Mouse (Mus musculus): Measurements from ENCODE around the gene Efna3.
A peak's percentile ranks its signal among the peaks of the same experiment; 100 is the strongest.

Efna3 gene

DNA sequence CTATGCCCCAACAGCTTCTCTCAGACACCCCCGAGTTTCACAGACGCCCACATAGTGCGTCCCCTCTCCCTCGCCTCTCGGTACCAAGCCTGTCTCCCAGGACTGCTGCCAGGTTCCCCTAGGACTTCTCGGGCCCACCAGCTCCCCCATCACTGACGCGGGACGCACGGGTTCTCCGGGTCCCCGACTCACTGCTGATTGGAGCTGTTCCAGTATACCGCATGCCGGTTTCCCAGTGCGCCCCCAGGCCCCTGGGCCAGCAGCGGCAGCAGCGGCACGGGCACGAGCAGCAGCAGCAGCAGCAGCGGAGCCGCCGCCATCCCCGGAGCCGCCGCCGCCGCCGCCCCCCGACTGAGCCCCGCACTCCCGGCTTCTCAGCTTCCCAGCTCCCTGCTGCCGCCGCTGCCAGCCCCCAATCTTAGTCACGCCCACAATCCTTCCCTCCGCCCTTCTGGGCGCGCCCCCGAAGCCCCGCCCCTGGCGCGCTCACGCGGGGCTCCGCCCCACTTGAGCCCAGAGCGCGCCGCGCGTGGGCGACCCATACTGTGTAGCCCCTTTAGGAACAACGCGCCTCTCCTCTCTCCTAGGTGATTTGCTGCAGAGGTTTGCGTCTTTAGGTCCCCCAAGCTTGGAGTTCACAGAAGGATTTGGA lies at the start of gene Efna3:
TSS of gene Efna3 (minus strand) at position 452 of the 652 bp plus-strand sequence.
- DNase-seq (ENCODE audit: low spot score in 2 of 2) = peak; percentile 84 to 88

- no peak for DNase-seq (ENCODE audit: low spot score in 2 of 2)
Measured at GRCm38 (mm10) chr3:89367338-89367737, 44.6 kb upstream of the Efna3 start.

DNA sequence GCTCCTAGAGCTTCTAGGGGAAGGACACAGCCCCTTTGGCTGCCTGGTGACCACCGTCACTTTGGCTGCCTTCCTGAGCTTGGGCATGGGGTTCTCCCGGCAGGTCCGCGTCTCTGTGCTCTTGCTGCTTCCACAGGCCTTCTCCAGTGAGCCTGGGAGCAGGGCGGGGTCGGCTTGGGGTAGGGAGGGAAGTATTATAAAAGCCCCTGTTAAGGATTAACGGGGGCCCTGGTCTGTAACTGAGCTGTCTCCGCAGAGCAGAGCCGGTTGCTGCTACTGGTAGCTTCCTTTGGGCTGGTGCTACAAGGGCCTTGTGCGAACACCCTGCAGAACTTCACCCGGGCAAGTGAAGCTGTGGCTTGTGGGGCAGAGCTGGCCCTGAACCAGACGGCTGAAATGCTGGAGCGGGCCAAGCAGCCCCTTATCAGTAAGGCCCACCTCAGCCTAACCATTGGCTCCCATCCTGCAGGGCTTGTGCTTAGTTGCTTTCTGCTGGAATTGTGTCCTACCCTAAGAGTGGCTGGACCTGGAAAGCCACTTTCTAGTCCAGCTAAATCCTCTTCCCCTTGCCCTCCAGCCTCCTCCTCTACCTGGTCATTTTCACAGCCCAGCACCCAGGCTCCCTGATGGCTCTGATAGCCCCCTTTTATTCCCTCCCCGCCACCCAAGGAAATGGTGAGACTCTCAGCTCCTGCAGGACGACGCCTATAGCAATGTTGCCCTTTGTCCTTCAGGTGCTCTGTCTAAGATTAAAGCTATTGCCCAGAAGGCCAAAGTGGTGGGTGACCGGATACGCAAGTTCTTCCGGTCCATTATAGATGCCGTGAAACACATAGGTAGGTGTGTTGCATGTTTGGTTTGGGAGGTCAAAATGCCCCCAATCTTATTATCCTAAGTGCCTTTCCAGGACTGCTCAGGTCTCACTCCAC lies 43.0 kb upstream of the Efna3 start:
- DNase-seq (ENCODE audit: low spot score in 2 of 2) = no peak

DNA sequence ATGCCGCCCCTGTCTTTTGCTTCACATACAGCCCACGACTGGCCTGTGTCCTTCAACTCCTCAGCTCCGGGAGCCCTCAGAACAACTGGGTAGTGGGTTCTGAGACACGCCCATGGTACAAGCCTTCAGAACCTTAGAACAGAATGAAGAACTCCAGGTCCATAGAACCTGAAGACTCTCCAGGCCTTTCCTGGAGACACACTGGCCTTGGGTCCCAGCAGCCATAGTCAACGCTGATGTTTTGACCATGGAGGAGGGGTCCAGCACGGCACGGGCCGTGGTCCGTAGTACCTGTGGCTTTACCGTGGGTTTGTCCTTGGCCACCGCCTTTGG lies 42.4 kb upstream of the Efna3 start, which contains the start of gene Dcst1:
TSS of gene Dcst1 (minus strand) at position 101 of the 333 bp plus-strand sequence.
- no peak for DNase-seq (ENCODE audit: low spot score in 2 of 2)

- DNase-seq (ENCODE audit: low spot score in 2 of 2) = no peak
Measured at GRCm38 (mm10) chr3:89364631-89365030, 41.9 kb upstream of the Efna3 start.

DNA sequence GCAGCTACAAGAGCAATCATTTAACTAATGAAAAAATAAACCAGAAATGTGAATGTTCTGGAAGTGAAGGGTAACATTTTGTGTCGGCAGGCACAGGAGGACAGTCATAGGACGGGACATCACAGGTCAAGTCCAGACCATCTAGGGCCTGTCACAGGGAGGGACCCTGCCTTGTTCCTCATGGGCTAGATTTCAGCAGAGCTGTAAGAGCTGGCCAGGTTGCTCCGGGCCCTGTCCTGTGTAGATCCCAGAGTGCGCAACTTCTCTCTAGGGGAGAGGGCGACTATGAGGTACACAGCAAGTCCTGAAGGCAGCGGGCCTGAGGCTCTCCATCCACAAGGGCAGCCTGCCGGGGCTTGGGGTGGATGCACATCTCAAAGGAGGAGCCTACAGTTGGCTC lies 38.9 kb upstream of the Efna3 start, which contains the start of gene Dcst2:
TSS of gene Dcst2 (plus strand) at position 301 of the 400 bp plus-strand sequence.
- no peak for DNase-seq (ENCODE audit: low spot score in 2 of 2)

GRCm38 (mm10) chr3:89360237-89360636 lies 37.5 kb upstream of the Efna3 start:
- DNase-seq (ENCODE audit: low spot score in 2 of 2) = no peak

DNA sequence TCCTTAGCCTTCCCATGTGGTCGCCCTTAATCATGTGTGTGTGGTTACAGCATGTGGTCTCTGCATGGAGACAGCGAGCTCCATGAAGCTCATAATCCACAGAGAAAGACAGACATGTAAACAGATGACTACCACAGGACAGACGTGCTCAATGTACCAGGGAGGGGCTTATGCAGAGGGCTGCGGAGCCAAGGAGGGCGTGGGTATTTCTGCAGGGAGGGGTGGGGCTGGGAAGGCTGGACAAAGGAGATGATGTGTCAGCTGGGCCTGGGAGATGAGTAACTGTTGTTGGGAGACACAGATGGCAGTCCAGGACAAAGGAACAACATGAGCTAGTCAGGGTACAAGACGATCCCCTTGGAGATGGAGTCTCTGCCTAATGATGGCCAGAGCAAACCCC lies 36.9 kb upstream of the Efna3 start:
- no peak for DNase-seq (ENCODE audit: low spot score in 2 of 2)

DNA sequence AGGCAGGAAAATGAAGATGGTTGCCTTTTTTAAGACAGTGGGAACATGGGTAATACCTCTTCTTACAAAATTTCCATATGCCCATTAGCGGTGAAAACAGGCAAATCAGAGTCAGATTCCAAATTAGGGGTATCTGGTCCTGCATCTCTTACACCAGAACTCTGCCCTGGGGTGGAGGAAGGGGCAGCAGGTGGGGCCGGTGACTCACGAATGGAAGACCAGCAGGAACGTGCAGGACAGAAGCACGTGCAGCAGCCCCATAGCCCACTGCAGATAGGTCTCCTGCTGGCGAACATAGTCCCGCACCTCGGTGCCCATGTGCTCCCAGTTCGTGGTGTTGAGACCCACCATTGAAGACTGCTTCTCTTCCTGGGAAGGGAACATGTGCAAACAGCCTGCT lies 33.3 kb upstream of the Efna3 start:
- no peak for DNase-seq (ENCODE audit: low spot score in 2 of 2)

DNA sequence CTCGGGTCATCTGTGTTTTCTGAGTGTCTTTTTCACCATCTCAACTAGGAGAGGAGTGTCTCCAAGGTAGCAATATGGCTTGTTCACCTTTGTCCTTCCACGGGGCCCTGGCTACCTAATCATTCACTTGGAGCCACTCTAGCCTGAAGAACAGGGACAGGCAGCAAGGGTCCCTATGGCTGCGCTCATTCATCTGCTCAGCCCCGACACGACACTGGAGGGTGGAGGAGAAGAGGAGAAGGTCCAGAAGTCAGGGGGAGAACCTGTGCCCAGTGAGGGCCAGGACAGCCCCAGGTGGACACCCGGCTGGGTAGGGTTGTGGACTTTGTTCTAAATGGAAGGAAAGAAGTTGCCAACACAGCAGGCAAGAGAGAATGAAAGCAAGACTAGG lies 32.7 kb upstream of the Efna3 start:
- no peak for DNase-seq (ENCODE audit: low spot score in 2 of 2)

GRCm38 (mm10) chr3:89354816-89355511 lies 32.2 kb upstream of the Efna3 start:
- DNase-seq (ENCODE audit: low spot score in 2 of 2) = peak in 1 of 2 experiments; percentile 75

DNA sequence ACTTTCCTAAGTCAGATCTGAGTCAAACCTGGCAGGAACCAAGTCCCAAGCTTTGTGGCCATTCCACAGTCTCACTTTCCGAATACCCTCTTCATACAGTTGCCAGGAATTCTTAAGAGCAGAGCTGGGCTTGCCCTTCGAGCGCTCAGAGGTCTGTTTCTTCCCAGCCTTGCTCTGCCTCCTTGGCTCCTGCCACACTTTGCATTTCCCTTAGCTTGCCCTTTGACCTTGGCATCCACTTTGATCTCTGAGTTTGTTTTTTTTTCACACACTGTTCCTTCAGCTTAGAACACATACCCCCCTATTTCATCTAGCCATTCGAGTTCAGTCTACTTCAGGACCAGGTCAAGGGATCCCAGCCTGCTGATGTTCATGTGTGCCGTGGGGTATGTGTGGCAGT lies 28.5 kb upstream of the Efna3 start:
- no peak for DNase-seq (ENCODE audit: low spot score in 2 of 2)

DNA sequence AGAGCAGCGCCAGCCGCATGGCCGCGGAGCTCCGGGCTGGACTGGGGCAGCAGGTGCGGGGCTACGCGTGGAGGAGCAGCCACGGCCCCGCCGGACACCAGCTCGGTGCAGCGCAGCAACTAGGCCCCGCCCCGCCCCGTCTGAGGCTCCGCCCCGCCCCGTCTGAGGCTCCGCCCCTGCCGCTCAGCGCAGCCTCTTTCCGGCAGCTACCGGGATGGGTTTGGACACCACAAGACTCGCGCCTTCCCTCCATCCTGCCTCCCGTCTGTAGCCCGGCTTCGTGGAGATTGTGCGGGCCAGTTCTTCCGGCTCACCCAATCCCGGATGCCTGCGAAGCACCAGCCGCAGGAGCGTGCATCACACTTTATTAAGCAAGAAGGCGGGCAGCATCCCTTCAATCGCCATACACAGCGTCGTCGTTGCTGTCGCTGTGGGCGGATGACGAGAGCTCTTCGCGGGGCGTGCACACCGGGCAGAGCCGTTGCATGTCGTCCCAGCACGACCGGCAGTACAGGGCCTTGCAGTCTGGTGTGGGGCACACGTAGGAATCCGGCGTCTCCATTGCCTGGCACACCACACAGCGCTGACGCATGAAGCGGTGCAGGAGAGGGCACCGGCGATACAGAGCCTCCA lies 27.2 kb upstream of the Efna3 start, which contains the start of gene Adam15:
TSS of gene Adam15 (minus strand) at position 128 of the 633 bp plus-strand sequence.
- DNase-seq (ENCODE audit: low spot score in 2 of 2) = peak; percentile 83 to 86

GRCm38 (mm10) chr3:89348911-89349868 lies 26.4 kb upstream of the Efna3 start:
- DNase-seq (ENCODE audit: low spot score in 2 of 2) = no peak

- no peak for DNase-seq (ENCODE audit: low spot score in 2 of 2)
Measured at GRCm38 (mm10) chr3:89347916-89348315, 25.2 kb upstream of the Efna3 start.

DNA sequence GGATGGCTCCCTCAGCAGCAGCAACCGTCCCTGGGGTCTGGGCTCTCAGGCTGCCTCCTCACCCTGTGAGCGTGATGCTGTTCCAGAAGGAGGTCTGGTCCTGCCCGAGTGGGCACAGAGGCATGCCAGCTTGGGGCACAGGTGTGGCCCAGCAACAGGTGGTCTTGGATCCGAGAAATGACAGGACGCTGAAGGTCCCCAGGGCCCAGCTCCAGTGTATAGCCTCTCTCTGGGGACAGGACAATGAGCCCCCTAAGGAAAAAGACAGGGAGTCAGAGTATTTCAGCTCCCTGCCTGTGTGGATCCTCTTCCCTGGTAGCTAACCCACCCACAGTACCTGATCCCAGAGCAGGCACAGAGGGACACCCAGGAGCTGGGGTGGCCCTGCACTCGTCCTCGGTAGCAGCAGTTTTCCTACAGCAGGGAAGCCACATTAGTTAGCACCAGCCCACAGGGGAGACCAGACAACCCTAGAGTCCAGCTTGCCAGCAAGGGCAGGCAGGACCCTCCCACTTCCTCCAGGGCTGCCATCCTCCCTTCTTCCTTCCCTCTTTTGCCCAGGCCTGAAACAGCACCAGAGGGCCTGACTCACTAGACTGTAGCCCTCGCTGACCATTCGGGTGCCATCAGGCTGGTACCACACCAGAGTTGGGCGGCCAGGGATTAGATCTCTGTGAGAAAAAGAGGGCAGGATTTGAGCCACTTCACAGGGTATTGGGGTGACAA lies 24.2 kb upstream of the Efna3 start:
- no peak for DNase-seq (ENCODE audit: low spot score in 2 of 2)

DNA sequence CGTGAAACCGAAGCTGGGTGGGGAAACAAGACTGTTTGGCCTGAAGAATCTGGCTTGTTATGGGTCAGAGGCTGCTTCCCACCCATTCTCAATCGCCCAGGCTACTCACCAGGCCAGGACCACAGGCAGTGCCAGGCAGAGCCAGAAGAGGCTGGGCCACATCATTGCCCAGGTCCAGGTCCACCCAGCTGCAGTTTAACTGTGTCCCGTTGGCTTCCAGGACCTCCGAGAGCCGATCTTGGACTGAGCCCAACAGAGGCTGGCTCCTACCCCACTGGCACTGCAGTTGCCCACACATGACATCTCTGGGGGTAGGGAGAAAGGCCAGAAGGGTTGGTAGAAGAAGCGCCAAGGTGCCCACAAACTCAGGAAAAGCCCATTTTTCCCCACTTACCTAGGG lies 20.5 kb upstream of the Efna3 start:
- no peak for DNase-seq (ENCODE audit: low spot score in 2 of 2)

DNA sequence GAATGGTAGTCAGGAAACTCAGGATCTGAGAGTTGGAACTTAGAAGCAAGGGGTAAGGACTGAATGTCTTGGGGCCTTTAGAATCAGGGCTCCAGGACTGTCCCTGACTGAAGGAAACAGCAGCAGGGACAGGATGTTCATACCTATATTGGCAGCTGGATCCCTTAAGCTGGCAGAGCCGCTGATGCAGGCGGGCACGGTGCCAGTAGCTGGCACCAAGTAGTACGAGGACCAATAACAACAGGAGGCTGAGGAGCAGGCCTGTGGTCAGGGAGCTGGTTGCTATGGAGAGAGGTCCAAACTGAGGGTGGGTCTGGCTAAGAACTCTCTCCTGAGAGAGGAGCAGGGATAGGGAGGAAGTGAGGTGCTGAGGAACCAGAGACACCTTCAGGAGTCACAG lies 19.0 kb upstream of the Efna3 start:
- DNase-seq (ENCODE audit: low spot score in 2 of 2) = no peak

- peak in 1 of 2 experiments; percentile 79 for DNase-seq (ENCODE audit: low spot score in 2 of 2)
Measured at GRCm38 (mm10) chr3:89340465-89340864, 17.7 kb upstream of the Efna3 start.

- DNase-seq (ENCODE audit: low spot score in 2 of 2) = no peak
Measured at GRCm38 (mm10) chr3:89339416-89339815, 16.7 kb upstream of the Efna3 start.
